Mouse (Mus musculus) embryonic stem cell, embryonic (primary cell): ENCODE results near the gene Eif2b2.

Experiments used
- CTCF ChIA-PET, 4 experiments: fragments of 300-600 bp in 2 of 4; fragments of 350-600 bp in 2 of 4; sonication (Branson Sonifier 250); formaldehyde crosslinking; loops; one replicate each; lab custom pipeline; 2022; ENCODE audit warnings: inconsistent platforms in 2 of 4; lab: Charles Lee
- POLR2A ChIA-PET, 4 experiments: fragments of 300-600 bp in 2 of 4; fragments of 350-600 bp in 2 of 4; sonication (Branson Sonifier 250); formaldehyde crosslinking; loops; one replicate each; lab custom pipeline; 2022; ENCODE audit warnings: antibody characterized with exemption in 4 of 4, inconsistent platforms in 1 of 4; lab: Charles Lee

Gene Eif2b2

DNA sequence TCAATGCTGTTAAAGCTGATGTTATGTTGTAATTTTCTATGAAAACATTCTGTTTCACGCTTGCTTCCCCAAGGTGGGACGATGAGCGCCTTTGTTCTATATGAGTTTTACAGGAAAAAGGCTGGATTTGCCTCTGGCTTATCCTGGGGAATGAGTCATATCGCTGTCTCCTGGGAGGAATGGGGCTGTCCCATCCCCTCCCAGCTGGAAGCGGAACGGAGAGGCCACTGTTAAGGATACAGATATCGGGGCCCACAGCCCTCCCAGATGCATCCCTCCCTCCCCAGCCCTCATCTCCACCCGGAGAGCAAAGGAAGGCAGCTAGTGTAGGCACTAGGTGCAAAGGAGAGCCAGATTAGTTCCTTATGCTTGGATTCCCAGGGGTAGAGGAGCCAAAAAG lies 33.5 kb upstream of the Eif2b2 start:
- POLR2A ChIA-PET, result interaction anchor here in 2 of 4 experiments (1.2 to 1.3 kb wide), 3 partner anchors 16 to 102 kb away, joined by 3 to 5 read pairs (median 3); partner anchors contain the start of genes Acyp1 (in 1 of the 2), Mlh3 (in 1 of the 2) and Zc2hc1c (in 1 of the 2)
- CTCF ChIA-PET, result interaction anchor here in 2 of 4 experiments (1.2 to 1.6 kb wide), 2 partner anchors 16 kb away, joined by 3 to 4 read pairs; no protein-coding TSS in a partner anchor

DNA sequence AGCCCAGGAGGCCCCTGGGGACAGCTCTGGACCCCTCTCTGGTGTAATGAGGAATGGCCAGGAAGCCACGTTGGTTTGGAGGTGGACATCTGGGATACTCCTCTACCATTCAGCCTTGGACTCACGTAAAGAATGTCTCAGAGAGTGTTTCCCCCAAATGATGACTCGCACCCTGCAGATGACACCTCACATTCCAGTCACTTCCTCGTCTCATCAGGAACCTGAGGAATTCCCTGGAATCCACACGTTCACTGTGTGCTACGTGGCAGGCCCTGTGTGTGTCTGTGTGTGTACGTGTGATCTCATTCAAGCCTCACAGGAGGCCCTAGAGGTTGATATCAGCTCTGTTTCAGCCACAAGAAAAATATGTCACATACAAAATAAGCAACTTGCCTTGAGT lies 32.9 kb upstream of the Eif2b2 start:
- ChIA-PET POLR2A (interaction anchor here in 1 of 4 experiments (1.2 kb wide), 1 partner anchor 101 kb away, joined by 5 read pairs; the partner anchor contains the start of genes Acyp1 and Zc2hc1c), CTCF (interaction anchor here in 2 of 4 experiments (1.2 to 1.6 kb wide), 2 partner anchors 16 to 17 kb away, joined by 3 to 4 read pairs; no protein-coding TSS in a partner anchor)

DNA sequence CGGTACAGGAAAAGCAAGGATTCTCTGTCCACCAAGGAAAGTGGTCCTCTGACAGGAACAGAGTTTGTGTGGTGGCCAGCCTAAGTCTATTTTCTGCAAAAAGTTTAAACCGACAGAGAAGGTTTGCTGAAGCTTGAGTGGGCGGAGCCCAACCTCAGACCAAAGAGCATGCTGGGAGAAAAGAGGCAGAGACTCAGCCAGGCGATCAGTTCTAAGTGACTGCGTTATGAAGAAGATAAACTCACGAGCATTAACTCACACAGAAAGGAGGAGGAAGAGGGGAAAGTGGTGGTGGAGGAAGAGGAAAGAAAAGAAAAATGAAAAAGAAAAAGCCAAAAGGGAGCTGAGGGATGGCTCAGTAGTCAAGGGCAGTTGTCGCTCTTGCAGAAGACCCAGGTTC lies 29.0 kb upstream of the Eif2b2 start:
- POLR2A ChIA-PET, result interaction anchor here in 2 of 4 experiments (0.6 to 1.4 kb wide), 6 partner anchors 11 to 322 kb away, joined by 3 to 4 read pairs (median 3); no protein-coding TSS in a partner anchor
- CTCF ChIA-PET, result interaction anchor here (0.5 to 1.2 kb wide), 5 partner anchors 92 to 314 kb away, joined by 3 to 8 read pairs (median 5); partner anchors contain the start of gene Ltbp2 (in 1 of the 4)

DNA sequence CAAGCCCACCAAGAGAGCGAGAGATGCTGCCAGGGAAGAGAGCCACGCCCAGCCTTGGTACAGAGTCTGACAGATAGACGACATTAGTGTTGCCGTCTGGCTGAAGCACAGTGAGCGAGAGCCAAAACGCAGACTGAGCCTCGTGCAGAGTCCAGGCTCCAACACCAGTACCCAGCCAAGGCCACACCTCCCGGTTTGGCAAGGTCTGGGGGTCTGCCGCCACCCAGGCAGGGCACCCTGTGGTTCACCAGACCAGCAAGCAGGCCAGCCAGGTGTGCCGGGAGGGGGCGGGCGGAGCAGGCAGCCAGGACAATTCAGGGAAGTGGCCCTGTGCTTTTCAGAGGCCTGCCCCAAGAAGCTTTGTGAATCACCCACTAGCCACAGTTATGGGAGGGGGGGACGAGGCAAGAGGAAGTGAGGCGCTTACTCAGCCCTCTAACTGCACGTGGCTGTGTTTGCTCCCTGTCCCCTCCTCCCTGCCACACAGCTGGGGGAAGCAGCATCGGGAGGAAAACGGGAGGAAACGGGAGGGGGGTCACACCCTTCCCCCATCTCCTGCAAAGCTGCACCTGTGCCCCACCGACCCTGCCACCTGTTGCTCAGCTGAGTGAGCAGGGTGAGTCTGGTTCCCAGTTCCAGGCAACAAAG lies 26.7 kb upstream of the Eif2b2 start:
- POLR2A ChIA-PET, result interaction anchor here in 2 of 4 experiments (0.6 to 1.4 kb wide), 7 partner anchors 8 to 42 kb away, joined by 3 to 4 read pairs (median 3); partner anchors contain the start of genes Pgf (in 1 of the 2) and Rps6kl1 (in 1 of the 2)
- CTCF ChIA-PET, result interaction anchor here in 2 of 4 experiments (1.0 kb wide), 2 partner anchors 24 to 50 kb away, joined by 3 read pairs; no protein-coding TSS in a partner anchor

DNA sequence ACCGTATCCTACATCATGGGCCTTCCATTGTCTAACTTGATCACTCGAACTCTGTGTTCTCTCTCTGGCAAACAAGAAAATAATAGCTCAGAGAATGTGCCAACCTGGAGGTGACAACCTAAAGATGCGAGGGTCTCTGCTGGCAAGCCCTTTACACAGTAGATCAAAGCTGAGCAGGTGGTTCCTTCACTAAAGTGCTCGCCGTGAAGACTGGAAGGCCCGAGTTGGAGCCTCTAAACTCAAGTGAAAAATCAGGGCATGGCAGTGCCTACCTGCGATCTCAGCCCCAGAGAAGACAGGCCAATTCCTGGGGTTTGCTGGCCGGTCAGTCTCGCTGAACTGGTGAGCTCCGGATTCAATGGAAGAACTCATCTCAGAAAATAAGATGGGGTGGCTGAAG lies 26.1 kb upstream of the Eif2b2 start:
- ChIA-PET POLR2A (interaction anchor here in 3 of 4 experiments (0.6 to 1.4 kb wide), 9 partner anchors 12 to 560 kb away, joined by 3 to 10 read pairs (median 3); partner anchors contain the start of genes Eif2b2 (in 1 of the 3) and Pgf (in 1 of the 3)), CTCF (interaction anchor here in 2 of 4 experiments (1.0 kb wide), 3 partner anchors 9 to 51 kb away, joined by 3 read pairs; no protein-coding TSS in a partner anchor)

GRCm38 (mm10) chr12:85193923-85194622 lies 25.2 kb upstream of the Eif2b2 start:
- ChIA-PET CTCF (interaction anchor here in 2 of 4 experiments (0.6 to 1.0 kb wide), 3 partner anchors 8 to 236 kb away, joined by 3 to 4 read pairs (median 3); no protein-coding TSS in a partner anchor), POLR2A (interaction anchor here in 3 of 4 experiments (1.0 to 1.3 kb wide), 4 partner anchors 11 to 98 kb away, joined by 3 to 4 read pairs (median 3); partner anchors contain the start of gene Eif2b2 (in 1 of the 3))

DNA sequence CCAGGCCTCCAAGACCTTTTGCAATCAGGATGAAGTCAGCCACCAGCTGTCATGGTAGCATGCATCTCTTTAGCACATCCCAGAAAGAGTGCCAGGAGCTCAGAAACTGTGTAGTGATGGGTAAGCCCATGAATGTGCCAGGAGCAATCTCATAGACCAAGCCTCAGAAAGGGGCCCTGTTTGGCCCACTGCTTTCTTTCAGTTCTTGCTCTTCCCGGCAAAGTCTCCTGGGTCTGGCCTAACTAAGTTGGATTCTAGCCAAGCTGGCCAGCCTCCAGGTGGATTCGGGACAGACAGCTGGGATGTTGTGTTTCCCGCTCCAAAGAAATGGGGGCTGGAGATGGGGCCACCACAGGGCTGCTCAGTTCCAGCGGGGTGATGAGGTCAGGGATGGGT lies 24.7 kb upstream of the Eif2b2 start:
- POLR2A ChIA-PET, result interaction anchor here in 2 of 4 experiments (0.8 to 1.6 kb wide), 3 partner anchors 14 to 102 kb away, joined by 3 to 5 read pairs (median 4); no protein-coding TSS in a partner anchor
- CTCF ChIA-PET, result interaction anchor here in 1 of 4 experiments (0.6 kb wide), 1 partner anchor 10 kb away, joined by 6 read pairs; no protein-coding TSS in a partner anchor

DNA sequence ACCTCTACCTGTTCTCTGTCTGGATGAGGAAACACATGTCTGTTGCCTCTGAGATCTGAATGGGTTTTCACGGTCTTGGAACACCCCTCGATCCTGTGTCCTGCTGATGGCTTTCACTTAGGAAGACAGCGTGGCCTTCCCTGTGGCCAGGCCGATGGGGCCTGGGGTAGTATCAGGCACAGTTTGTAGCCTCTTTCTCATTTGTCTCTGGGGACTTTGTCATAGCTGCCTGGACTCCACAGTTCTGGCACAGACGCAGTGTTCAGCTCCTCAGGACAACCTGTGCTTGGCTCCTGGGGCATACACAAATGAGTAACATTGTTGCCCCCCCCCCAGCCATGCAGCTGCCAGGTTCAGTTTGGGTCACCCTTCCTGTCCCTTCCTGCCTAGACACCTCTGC lies 24.2 kb upstream of the Eif2b2 start:
- ChIA-PET POLR2A (interaction anchor here in 3 of 4 experiments (0.6 to 1.6 kb wide), 4 partner anchors 14 to 454 kb away, joined by 3 to 5 read pairs (median 4); no protein-coding TSS in a partner anchor), CTCF (interaction anchor here in 1 of 4 experiments (0.6 kb wide), 1 partner anchor 9 kb away, joined by 6 read pairs; no protein-coding TSS in a partner anchor)

DNA sequence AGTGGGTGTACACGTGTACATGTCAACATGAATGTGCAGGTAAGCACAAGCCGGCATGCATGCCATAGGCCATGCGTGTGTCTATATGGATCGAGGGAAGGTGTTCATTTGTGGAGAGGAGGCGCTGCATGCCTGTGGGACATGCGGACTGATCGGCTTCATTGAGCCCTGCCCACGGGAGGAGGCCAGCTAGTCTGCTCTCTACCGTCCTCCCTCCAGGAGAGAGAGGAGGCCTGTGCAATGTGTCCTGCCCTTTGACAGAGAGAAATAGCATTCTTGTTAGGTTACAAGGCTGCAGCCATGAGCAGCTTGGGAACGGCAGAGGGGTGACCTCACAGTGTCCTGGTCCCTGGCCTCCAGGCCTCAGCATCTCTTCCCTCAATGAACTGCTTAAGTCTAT lies 23.1 kb upstream of the Eif2b2 start:
- POLR2A ChIA-PET, result interaction anchor here in 2 of 4 experiments (0.6 to 1.6 kb wide), 2 partner anchors 13 to 956 kb away, joined by 3 to 5 read pairs; no protein-coding TSS in a partner anchor

DNA sequence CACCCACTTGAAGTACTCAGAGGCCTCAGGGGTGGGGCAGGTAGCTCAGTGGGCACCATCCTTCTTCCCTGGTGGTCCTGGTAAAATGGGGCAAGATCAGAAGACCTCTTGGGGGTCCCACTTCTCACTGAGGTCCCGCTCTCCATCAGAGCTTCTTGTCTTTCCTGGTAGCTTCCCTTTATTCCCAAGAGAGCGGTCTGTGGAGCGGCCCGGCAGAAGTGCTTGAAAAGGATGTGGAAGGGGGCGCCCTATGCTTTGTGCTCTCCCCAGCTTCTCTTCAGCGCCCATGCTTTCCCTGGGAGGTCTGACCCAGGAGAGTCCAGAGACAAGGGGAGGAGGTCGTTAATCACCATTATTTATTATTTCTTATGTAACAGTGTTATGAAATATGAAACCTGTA lies 21.9 kb upstream of the Eif2b2 start:
- POLR2A ChIA-PET, result interaction anchor here in 3 of 4 experiments (0.8 to 1.4 kb wide), 10 partner anchors 11 to 425 kb away, joined by 3 to 4 read pairs (median 3); partner anchors contain the start of genes Eif2b2 (in 1 of the 3) and Rps6kl1 (in 1 of the 3)
- CTCF ChIA-PET, result interaction anchor here in 2 of 4 experiments (0.6 to 1.1 kb wide), 3 partner anchors 25 to 108 kb away, joined by 3 read pairs; no protein-coding TSS in a partner anchor

More for the DNA sequence above, 23.1 kb upstream of the Eif2b2 start:
- CTCF ChIA-PET, result no interaction called here

- CTCF ChIA-PET, result interaction anchor here in 3 of 4 experiments (0.6 to 1.1 kb wide), 3 partner anchors 29 to 107 kb away, joined by 3 read pairs; no protein-coding TSS in a partner anchor
- POLR2A ChIA-PET, result interaction anchor here in 3 of 4 experiments (0.8 to 1.4 kb wide), 10 partner anchors 10 to 424 kb away, joined by 3 to 4 read pairs (median 3); partner anchors contain the start of genes Eif2b2 (in 1 of the 3) and Rps6kl1 (in 1 of the 3)
These were observed 21.3 kb upstream of the Eif2b2 start for GRCm38 (mm10) chr12:85197936-85198335.

GRCm38 (mm10) chr12:85199954-85200353 lies 19.3 kb upstream of the Eif2b2 start:
- ChIA-PET CTCF (no interaction called here), POLR2A (interaction anchor here in 1 of 4 experiments (1.1 kb wide), 1 partner anchor 10 kb away, joined by 3 read pairs; no protein-coding TSS in a partner anchor)

- CTCF ChIA-PET, result interaction anchor here in 3 of 4 experiments (0.6 to 1.0 kb wide), 5 partner anchors 18 to 346 kb away, joined by 3 read pairs; partner anchors contain the start of gene Eif2b2 (in 1 of the 3)
- POLR2A ChIA-PET, result interaction anchor here in 3 of 4 experiments (0.7 to 2.1 kb wide), 8 partner anchors 9 to 272 kb away, joined by 3 to 7 read pairs (median 3); partner anchors contain the start of genes Eif2b2 (in 1 of the 3), Pgf (in 1 of the 3) and Rps6kl1 (in 1 of the 3)
These were observed 18.1 kb upstream of the Eif2b2 start for GRCm38 (mm10) chr12:85200929-85201829.

DNA sequence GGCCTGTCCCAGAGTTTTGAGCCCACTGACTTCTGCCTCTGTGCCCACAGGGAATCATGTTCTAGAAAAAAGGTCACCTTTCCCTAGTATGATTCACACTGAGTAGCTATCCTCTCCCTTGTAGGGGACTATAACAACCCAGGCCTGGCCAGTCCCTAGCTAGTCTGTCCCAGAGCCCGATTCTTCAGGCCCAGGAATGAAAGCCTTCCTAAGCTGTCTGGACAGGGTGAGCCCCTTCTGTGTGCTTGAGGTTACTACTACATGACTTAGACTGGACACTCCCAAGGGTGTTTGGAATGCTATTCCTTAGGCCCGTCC lies 17.5 kb upstream of the Eif2b2 start:
- ChIA-PET CTCF (interaction anchor here in 2 of 4 experiments (0.6 to 0.9 kb wide), 3 partner anchors 8 to 346 kb away, joined by 3 to 4 read pairs (median 3); no protein-coding TSS in a partner anchor), POLR2A (interaction anchor here in 2 of 4 experiments (1.0 to 2.1 kb wide), 6 partner anchors 11 to 271 kb away, joined by 3 to 7 read pairs (median 3); partner anchors contain the start of genes Eif2b2 (in 1 of the 2), Pgf (in 1 of the 2) and Rps6kl1 (in 1 of the 2))

GRCm38 (mm10) chr12:85202191-85202590 lies 17.1 kb upstream of the Eif2b2 start:
- POLR2A ChIA-PET, result interaction anchor here in 2 of 4 experiments (1.3 to 2.1 kb wide), 3 partner anchors 17 to 271 kb away, joined by 3 to 7 read pairs (median 3); partner anchors contain the start of gene Pgf (in 1 of the 2)
- CTCF ChIA-PET, result interaction anchor here in 2 of 4 experiments (0.6 to 0.9 kb wide), 2 partner anchors 8 to 290 kb away, joined by 3 to 4 read pairs; no protein-coding TSS in a partner anchor

- POLR2A ChIA-PET, result no interaction called here
- CTCF ChIA-PET, result no interaction called here
These were observed 15.6 kb upstream of the Eif2b2 start for GRCm38 (mm10) chr12:85203699-85204098.
